Mouse (Mus musculus) embryo, embryonic 11 days (tissue): ENCODE data around the gene Itgam.

Source experiments
- DNase-seq: peaks from one replicate; pipeline ENCODE4 v3.0.0-alpha.2; 2015

Gene Itgam

DNA sequence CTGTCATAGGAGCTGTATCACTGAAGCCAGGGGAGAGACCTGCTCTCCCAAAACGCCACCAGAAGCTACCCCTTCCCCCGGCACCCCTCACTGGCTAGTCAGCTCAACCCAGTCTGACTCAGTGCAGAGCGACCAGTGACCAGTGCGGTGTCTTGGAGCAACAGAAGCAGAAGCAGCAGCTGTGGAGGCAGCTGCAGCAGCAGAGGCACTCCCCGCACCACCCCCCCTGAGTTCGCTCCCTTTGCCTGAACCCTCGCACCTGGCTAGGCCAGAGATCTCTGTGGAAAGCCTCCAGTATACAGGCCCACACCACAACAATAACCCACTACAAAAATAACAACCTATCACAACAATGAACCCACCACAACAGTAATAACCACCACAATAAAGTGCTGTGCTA is 3.9 kb upstream of the Itgam start:
- no peak for DNase-seq

DNA sequence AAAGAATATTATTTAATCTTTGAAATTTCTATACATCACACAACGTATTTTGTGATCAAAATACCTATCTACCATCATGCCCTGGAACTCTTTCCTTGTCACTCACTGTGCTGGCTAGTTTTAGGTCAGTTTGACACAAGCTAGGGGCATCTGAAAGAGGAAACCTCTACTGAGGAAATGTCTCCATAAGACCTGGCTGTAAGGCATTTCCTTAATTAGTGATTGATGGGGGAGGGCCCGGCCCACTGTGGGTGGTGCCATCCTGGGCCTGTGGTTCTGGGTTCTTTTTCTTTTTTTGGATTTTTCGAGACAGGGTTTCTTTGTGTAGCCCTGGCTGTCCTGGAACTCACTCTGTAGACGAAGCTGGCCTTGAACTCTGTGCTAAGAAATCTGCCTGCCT is 3.3 kb upstream of the Itgam start:
- no peak for DNase-seq

GRCm38 (mm10) chr7:128063211-128063781 is 856 bp downstream of the Itgam start:
- DNase-seq, result no peak

DNA sequence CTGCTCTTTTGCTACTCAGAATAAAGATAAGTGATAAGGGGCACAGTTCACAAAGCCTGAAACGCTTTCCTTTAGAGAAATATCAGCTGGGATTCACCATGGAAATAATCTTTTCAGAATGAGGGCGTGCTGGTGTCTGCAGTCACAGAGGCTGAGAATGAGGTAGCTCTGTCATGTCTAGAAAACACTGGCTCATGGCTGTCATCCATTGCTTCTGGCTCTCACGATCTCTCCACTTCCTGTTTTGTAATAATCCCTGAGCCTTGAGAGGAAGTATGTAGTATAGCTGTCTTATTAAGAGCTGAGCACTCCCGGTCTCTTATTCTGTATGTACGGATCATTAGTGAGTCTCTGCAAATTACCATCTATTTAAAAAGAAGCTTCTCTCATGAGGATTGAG is 3.1 kb downstream of the Itgam start:
- no peak for DNase-seq

GRCm38 (mm10) chr7:128067847-128068246 is 5.4 kb downstream of the Itgam start:
- DNase-seq, result no peak

GRCm38 (mm10) chr7:128069844-128070243 is 7.4 kb downstream of the Itgam start:
- DNase-seq, result no peak

- no peak for DNase-seq
These were observed 9.4 kb downstream of the Itgam start for GRCm38 (mm10) chr7:128071816-128072215.

DNA sequence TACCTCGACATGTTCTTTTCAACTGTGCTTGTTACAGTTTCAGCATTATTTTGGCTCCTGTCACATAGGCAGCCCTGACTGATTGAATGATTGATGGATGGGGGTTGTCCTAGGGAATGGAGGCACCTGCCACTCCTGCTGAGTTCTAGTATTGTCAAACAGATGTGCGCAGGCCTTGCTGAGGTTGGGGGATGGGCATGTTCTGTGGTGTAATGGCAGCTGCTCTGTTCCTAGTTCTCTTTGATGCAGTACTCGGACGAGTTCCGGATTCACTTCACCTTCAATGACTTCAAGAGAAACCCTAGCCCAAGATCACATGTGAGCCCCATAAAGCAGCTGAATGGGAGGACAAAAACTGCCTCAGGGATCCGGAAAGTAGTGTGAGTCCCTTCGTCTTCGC is 17.6 kb downstream of the Itgam start:
- DNase-seq, result no peak

DNA sequence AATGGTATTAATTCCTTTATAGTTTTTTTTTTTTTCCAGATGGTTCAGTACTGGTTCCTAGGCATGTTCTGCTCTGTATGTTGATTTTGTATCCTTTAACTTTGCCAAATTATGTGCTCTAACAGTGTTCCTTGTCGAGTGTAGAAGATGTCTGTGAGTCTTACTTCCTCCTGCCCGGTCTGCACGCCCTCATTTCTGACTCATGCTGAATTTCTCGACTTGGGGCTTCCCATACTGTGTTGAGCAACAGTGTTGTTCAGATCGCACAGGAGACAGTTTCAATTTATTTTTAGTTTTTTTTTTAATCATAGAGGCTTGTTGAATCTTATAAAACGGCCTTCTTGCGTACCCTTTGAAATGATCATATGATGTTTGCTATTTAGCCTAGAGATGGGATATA is 26.7 kb downstream of the Itgam start:
- DNase-seq, result no peak

DNA sequence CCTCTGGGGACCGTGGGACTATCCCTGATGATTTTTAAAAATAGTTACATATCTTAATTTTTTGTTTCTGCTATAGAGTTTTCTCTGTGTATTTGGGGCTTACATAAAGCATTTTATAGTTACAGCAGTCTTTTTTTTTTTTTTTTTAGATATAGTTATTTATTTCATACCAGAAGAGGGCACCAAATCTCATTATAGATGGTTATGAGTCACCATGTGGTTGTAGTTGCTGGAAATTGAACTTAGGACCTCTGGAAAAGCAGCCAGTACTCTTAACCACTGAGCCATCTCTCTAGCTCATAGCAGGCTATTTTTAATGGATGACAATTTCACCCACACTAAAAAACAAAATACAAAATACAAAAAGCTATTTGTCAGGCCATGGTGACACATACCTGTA is 35.7 kb downstream of the Itgam start:
- DNase-seq, result no peak

- no peak for DNase-seq
These were observed 38.4 kb downstream of the Itgam start for GRCm38 (mm10) chr7:128100742-128101357.

DNA sequence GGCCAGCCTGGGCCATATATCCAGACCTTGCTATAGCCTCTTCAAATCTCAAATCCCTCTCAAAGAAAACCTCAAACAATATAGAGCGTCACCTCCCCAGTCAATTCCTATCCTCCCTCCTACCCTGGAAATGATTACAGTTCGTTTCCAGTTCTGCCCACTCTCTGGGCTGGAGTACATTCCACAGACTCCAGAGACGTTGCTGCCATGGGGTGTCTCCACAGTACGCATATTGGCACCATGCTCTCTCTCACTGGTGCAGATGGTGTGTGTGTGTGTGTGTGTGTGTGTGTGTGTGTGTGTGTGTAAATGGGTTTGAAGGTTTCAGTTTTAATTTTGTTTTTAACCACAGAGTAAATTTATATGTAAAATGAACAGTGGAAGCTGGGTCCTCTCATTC is 42.8 kb downstream of the Itgam start:
- DNase-seq, result no peak

- DNase-seq, result no peak
These were observed 45.0 kb downstream of the Itgam start for GRCm38 (mm10) chr7:128107462-128107861.

- no peak for DNase-seq
These were observed 47.9 kb downstream of the Itgam start for GRCm38 (mm10) chr7:128110314-128110713.

GRCm38 (mm10) chr7:128112131-128112530 is 49.7 kb downstream of the Itgam start:
- DNase-seq, result no peak

DNA sequence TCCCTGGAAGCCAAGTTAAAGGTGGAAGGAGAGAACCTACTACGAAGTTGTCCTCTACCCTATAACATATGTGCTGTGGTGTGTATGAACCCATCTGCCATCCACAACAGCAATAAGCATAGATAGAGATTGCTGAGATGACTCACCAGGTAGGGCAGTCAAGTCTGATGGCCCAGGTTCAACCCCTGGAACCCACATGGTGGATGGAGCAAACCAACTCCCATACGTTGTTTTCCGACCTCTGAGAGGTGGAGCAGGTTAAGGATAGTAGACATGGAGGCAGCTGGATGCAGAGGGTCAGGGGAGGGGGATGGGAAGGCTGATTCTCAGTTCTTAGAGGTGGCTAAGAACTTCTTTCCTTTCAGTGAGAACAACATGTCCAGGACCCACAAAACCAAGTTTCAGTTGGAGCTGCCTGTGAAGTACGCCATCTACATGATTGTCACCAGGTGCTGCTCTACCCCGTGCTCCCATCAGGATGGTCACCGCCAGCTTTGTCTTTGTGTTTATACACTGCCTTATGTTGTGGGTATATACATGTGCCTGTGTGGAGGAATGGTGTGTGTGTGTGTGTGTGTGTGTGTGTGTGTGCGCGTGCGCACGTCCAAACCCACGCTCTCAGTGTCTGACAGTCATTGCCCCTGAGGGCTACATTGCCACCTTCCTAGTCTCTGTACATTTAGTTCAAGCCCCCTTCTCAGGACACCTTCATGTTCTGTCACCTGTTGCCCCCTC is 52.1 kb downstream of the Itgam start:
- no peak for DNase-seq

GRCm38 (mm10) chr7:128115211-128115958 is 52.9 kb downstream of the Itgam start:
- no peak for DNase-seq

DNA sequence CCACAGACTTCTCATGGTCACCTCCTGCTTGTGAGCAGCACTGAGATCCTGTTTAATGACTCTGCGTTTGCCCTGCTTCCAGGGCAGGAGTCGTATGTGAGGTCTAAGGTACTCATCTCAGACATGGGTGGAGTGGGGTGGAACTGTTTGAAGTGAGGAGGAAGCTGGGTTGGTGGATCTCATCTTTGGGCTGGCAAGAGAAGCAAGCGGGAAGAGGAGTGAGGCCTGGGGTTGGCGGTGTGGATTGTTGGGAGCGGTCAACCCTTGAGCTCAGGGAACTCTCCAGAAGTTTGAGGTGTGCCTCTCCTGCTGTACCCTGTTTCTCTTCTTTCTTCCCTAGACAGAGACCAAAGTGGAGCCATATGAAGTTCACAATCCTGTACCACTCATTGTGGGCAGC is 54.0 kb downstream of the Itgam start:
- no peak for DNase-seq

GRCm38 (mm10) chr7:128119726-128120490 is 57.5 kb downstream of the Itgam start:
- no peak for DNase-seq

GRCm38 (mm10) chr7:128128741-128129720 is 66.6 kb downstream of the Itgam start, which contains the start of gene Itgax:
Itgax (plus strand) TSS chr7:128129547.
- no peak for DNase-seq

GRCm38 (mm10) chr7:128132148-128132547 is 69.7 kb downstream of the Itgam start:
- DNase-seq, result no peak

- DNase-seq, result no peak
These were observed 71.2 kb downstream of the Itgam start for GRCm38 (mm10) chr7:128133596-128133995.
